Mouse (Mus musculus): Measurements from ENCODE around the gene Vip. TPM values are rescaled to one million over a fixed set of nuclear protein-coding genes. Genes with fewer than 3 reads are reported as not detected.
A peak's percentile ranks its signal among the peaks of the same experiment; 100 is the strongest.

The Vip gene
- polyA plus RNA-seq, 1 experiment from 2014 or later = 0.07 TPM

DNA sequence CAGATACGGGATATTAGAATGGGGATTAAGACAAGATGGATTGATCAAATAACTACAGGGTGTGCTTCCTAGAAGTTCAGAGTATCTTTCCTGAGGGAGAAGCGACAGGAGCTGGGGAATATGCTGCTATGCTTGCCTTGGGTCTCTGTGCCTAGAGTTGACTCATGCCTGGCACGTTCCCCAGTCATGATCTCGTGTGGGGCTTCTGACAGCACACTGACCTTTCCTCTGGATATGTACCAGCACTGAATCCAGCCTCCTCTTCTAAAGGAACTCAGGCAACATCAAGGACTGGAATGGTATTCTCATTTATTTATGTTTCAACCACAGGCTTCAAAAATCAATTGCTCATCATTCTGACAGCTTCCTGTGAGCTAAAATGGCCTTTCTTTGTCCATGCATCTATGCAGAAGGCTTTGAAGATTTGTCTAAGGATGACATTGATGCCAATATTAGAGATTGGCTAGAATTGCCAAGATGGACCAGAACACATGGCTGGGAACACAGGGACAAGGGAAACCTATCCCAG lies 5.3 kb upstream of the Vip start:
- WGBS (ENCODE audit: insufficient replicate concordance) = 55% methylated on average over 4 of the region's 4 CpGs

GRCm38 (mm10) chr10:5634336-5634735 lies 4.7 kb upstream of the Vip start:
- Histone ChIP-seq H3K27me3 (no peaks in the 10 kb centered on the region), H3K9me3 (replicated peaks) (no peaks in the 10 kb centered on the region), H3K4me1 (replicated peaks) (no peaks in the 10 kb centered on the region), H3K4me2 (no peak overlapping the region), H3K4me3 (replicated peaks) (no peak overlapping the region), H3K27ac (replicated peaks) (no peak overlapping the region), H3K9ac (no peak overlapping the region), H3K36me3 (replicated peaks) (no peaks in the 10 kb centered on the region)
- WGBS (ENCODE audit: insufficient replicate concordance) = 2% methylated on average over 1 of the region's 1 CpGs
- no peak for ATAC-seq (ENCODE audit: insufficient read depth)

More for the DNA sequence above, 5.3 kb upstream of the Vip start:
- H3K4me1 ChIP-seq (replicated peaks) = no peaks in the 10 kb centered on the region
- no peak overlapping the region for H3K27ac ChIP-seq (replicated peaks)
- no peak overlapping the region for H3K9ac ChIP-seq
- no peak overlapping the region for H3K4me3 ChIP-seq (replicated peaks)
- no peaks in the 10 kb centered on the region for H3K36me3 ChIP-seq (replicated peaks)
- ATAC-seq (ENCODE audit: insufficient read depth) = no peak
- H3K4me2 ChIP-seq = no peak overlapping the region
- no peaks in the 10 kb centered on the region for H3K9me3 ChIP-seq (replicated peaks)
- H3K27me3 ChIP-seq = no peaks in the 10 kb centered on the region

DNA sequence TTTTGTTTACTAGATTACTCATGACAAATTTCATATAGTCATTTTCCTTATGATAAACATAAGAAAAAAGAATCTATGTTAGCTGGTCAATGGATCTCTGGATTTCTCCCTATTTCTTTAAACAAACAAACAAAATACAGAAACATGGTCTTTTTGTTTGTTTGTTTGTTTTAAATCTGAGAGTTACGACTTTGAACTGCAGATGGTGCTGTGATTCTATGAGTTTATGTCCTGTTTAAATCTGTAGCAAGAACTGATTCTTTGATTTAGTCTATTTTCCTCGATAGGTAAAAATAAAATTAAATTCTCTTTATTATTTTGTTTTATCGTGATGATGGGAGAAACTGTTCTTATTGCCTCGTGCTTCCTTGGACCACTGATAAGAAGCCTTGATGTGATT lies 1.7 kb upstream of the Vip start:
- no peaks in the 10 kb centered on the region for H3K36me3 ChIP-seq (replicated peaks)
- H3K9me3 ChIP-seq (replicated peaks) = no peaks in the 10 kb centered on the region
- no peak overlapping the region for H3K4me2 ChIP-seq
- 49% methylated on average over 4 of the region's 4 CpGs for WGBS (ENCODE audit: insufficient replicate concordance)
- H3K4me3 ChIP-seq (replicated peaks) = no peak overlapping the region
- no peak for ATAC-seq (ENCODE audit: insufficient read depth)
- no peak overlapping the region for H3K27ac ChIP-seq (replicated peaks)
- no peaks in the 10 kb centered on the region for H3K4me1 ChIP-seq (replicated peaks)
- H3K9ac ChIP-seq = no peak overlapping the region
- H3K27me3 ChIP-seq = no peaks in the 10 kb centered on the region

DNA sequence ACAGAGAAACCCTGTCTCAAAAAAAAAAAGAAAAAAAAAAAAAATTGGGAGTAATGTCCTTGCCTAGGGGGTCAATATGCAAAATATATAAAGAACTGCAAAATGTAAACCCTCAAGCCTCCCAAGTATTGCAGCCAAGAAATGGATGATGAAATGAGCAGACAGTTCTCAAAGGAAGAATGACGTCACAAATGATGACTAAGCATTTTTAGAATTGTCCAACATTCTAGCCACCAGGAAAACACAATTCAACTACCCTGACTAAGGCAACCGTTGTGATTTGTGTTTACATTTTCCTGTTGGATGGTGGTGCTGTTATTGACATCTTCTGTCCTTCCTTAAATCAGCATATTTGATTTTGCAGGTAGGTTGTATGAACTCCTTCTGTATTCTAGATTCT lies 42.3 kb downstream of the Vip start:
- H3K4me1 ChIP-seq (replicated peaks) = peaks cover 9% of the 10 kb centered on the region
- no peak overlapping the region for H3K9ac ChIP-seq
- no peaks in the 10 kb centered on the region for H3K36me3 ChIP-seq (replicated peaks)
- no peaks in the 10 kb centered on the region for H3K9me3 ChIP-seq (replicated peaks)
- ATAC-seq (ENCODE audit: insufficient read depth) = no peak
- no peak overlapping the region for H3K4me2 ChIP-seq
- H3K27ac ChIP-seq (replicated peaks) = no peak overlapping the region
- no peaks in the 10 kb centered on the region for H3K27me3 ChIP-seq
- WGBS (ENCODE audit: insufficient replicate concordance) = 36% methylated on average over 2 of the region's 2 CpGs
- H3K4me3 ChIP-seq (replicated peaks) = no peak overlapping the region

DNA sequence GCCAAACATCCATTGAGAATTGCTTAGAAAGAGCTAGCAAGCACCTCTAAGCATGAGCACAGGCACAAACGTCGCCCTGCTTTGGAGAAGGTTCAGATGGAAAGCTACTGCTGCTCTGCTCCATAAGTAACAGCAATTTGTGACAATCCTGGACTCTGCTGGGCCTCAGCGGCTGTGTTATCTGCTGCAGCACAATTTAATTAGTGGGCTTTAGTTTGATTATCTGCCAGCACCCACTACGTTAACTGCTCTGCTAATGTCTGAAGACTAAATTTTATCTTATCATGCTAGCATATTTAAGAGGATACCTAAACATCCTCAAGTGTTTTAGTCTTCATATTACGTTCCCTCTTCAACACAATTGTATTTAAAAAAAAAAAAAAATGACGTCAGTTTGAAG lies 46.6 kb downstream of the Vip start:
- Histone ChIP-seq H3K4me2 (peak overlapping the region; percentile 36; the same call in 1 of the 2 replicates), H3K4me1 (replicated peaks) (peaks cover 12% of the 10 kb centered on the region), H3K27ac (replicated peaks) (no peak overlapping the region), H3K9me3 (replicated peaks) (no peaks in the 10 kb centered on the region), H3K9ac (no peak overlapping the region), H3K36me3 (replicated peaks) (no peaks in the 10 kb centered on the region), H3K27me3 (no peaks in the 10 kb centered on the region), H3K4me3 (replicated peaks) (no peak overlapping the region)
- peak; percentile 76 for ATAC-seq (ENCODE audit: insufficient read depth)
- WGBS (ENCODE audit: insufficient replicate concordance) = 16% methylated on average over 6 of the region's 6 CpGs

GRCm38 (mm10) chr10:5694351-5694750 lies 55.3 kb downstream of the Vip start:
- Histone ChIP-seq H3K36me3 (replicated peaks) (no peaks in the 10 kb centered on the region), H3K9me3 (replicated peaks) (no peaks in the 10 kb centered on the region), H3K4me1 (replicated peaks) (no peaks in the 10 kb centered on the region), H3K9ac (no peak overlapping the region), H3K4me2 (no peak overlapping the region), H3K27ac (replicated peaks) (no peak overlapping the region), H3K4me3 (replicated peaks) (no peak overlapping the region), H3K27me3 (no peaks in the 10 kb centered on the region)
- WGBS (ENCODE audit: insufficient replicate concordance) = 14% methylated on average over 1 of the region's 1 CpGs
- ATAC-seq (ENCODE audit: insufficient read depth) = no peak

Other genes starting within 250 kb of the Vip start
- gene Syne1, start 87.7 kb upstream of the Vip start, polyA plus RNA-seq (2015; fragmentation: Nextera tagmentation; extraction: Ambion mirVana) = 4.4 and 6.4 TPM in 2 replicates
- 1.9 TPM in 2 replicates for gene Myct1, start 45.4 kb upstream of the Vip start, polyA plus RNA-seq (2015; fragmentation: Nextera tagmentation; extraction: Ambion mirVana)
- 82.7 and 89.3 TPM in 2 replicates for gene Fbxo5, start 166.4 kb downstream of the Vip start, polyA plus RNA-seq (2015; fragmentation: Nextera tagmentation; extraction: Ambion mirVana)
- 6.0 and 6.6 TPM in 2 replicates for gene Mtrf1l, start 184.7 kb downstream of the Vip start, polyA plus RNA-seq (2015; fragmentation: Nextera tagmentation; extraction: Ambion mirVana)